Mouse (Mus musculus) layer of hippocampus, postnatal 36 days (tissue): ENCODE measurements around the gene Uqcrq. TPM values are rescaled to one million over a fixed set of nuclear protein-coding genes. Genes with fewer than 3 reads are reported as not detected.
A peak's percentile ranks its signal among the peaks of the same experiment; 100 is the strongest.

ENCODE experiments used
- DNase-seq, 2 experiments: peaks; one replicate each; pipeline ENCODE4 v3.0.0; 2022
- total RNA-seq, 2 experiments: library from RNA; stranded (reverse); gene quantifications; 2 replicates each; pipeline ENCODE4 v1.2.3; 2021

Gene Uqcrq
- total RNA-seq, result 100 to 1,000 TPM; 411 to 419 TPM

GRCm38 (mm10) chr11:53430670-53431346 is at the start of gene Uqcrq, which contains the start of gene Gdf9:
Uqcrq (minus strand) TSS chr11:53430831.
Gdf9 (plus strand) TSS chr11:53431023.
- peak; percentile 98 for DNase-seq

GRCm38 (mm10) chr11:53479783-53480301 is 49.2 kb upstream of the Uqcrq start, which contains the start of the genes Gm9945 and Sowaha:
Gm9945 (plus strand) TSS chr11:53480166.
Sowaha (minus strand) TSS chr11:53480274.
- DNase-seq, result peak; percentile 75 to 78

- peak in 1 of 2 experiments; percentile 47 for DNase-seq
Measured at GRCm38 (mm10) chr11:53479171-53479782, 48.6 kb upstream of the Uqcrq start.

GRCm38 (mm10) chr11:53478383-53479170 is 47.9 kb upstream of the Uqcrq start:
- DNase-seq, result no peak

- DNase-seq, result no peak
Measured at GRCm38 (mm10) chr11:53477833-53478232, 47.2 kb upstream of the Uqcrq start.

- no peak for DNase-seq
Measured at GRCm38 (mm10) chr11:53475620-53476019, 45.0 kb upstream of the Uqcrq start.

- no peak for DNase-seq
Measured at GRCm38 (mm10) chr11:53472709-53473108, 42.1 kb upstream of the Uqcrq start.

GRCm38 (mm10) chr11:53469968-53470695 is 39.5 kb upstream of the Uqcrq start, which contains the start of gene Gm9837:
Gm9837 (minus strand) TSS chr11:53470479.
- peak; percentile 89 to 92 for DNase-seq

- no peak for DNase-seq
Measured at GRCm38 (mm10) chr11:53469294-53469967, 38.8 kb upstream of the Uqcrq start.

GRCm38 (mm10) chr11:53466231-53466971 is 35.8 kb upstream of the Uqcrq start:
- DNase-seq, result peak; percentile 81 to 82

- DNase-seq, result peak; percentile 35 to 56
Measured at GRCm38 (mm10) chr11:53463551-53464424, 33.2 kb upstream of the Uqcrq start.

GRCm38 (mm10) chr11:53461727-53462126 is 31.1 kb upstream of the Uqcrq start:
- no peak for DNase-seq

- DNase-seq, result no peak
Measured at GRCm38 (mm10) chr11:53460192-53460591, 29.6 kb upstream of the Uqcrq start.

- no peak for DNase-seq
Measured at GRCm38 (mm10) chr11:53458996-53459395, 28.4 kb upstream of the Uqcrq start.

- DNase-seq, result no peak
Measured at GRCm38 (mm10) chr11:53457372-53457954, 26.8 kb upstream of the Uqcrq start.

GRCm38 (mm10) chr11:53456474-53457371 is 26.1 kb upstream of the Uqcrq start, which contains the start of the genes Gm10447 and Shroom1:
Gm10447 (minus strand) TSS chr11:53457110.
Shroom1 (plus strand) TSS chr11:53457205.
- no peak for DNase-seq

- no peak for DNase-seq
Measured at GRCm38 (mm10) chr11:53453031-53453430, 22.4 kb upstream of the Uqcrq start.

GRCm38 (mm10) chr11:53452396-53452795 is 21.8 kb upstream of the Uqcrq start:
- no peak for DNase-seq
